Mouse (Mus musculus): ENCODE results near the gene 2010111I01Rik. TPM values are rescaled to one million over a fixed set of nuclear protein-coding genes. Genes with fewer than 3 reads are reported as not detected.

The 2010111I01Rik gene
- polyA plus RNA-seq, 1 experiment = 144 TPM

- TF ChIP-seq POLR2AphosphoS2 (IDR thresholded peaks at IDR 0.05; ENCODE audit: insufficient read length, low read depth) (no peak), MAX (IDR thresholded peaks at IDR 0.05; ENCODE audit: low read depth) (no peak), MYOD1 (IDR thresholded peaks at IDR 0.05; ENCODE audit: control insufficient read depth in 1 of 3, insufficient read length in 2 of 3, low read depth in 2 of 3) (no peak), TCF3 (IDR thresholded peaks at IDR 0.05; ENCODE audit: insufficient read length, low read depth) (no peak), REST (IDR thresholded peaks at IDR 0.05; ENCODE audit: insufficient read depth, insufficient read length) (no peak), USF1 (IDR thresholded peaks at IDR 0.05; ENCODE audit: low read depth) (no peak), SRF (IDR thresholded peaks at IDR 0.05; ENCODE audit: control insufficient read depth, insufficient read length, low read depth) (no peak), E2F4 (IDR thresholded peaks at IDR 0.05; ENCODE audit: insufficient read depth) (no peak), MYOG (IDR thresholded peaks at IDR 0.05; ENCODE audit: control insufficient read depth in 1 of 3, insufficient read depth in 1 of 3, insufficient read length in 2 of 3, low read depth in 2 of 3) (no peak), POLR2A (IDR thresholded peaks at IDR 0.05; ENCODE audit: insufficient read length, low read depth) (no peak), CEBPB (IDR thresholded peaks at IDR 0.05; ENCODE audit: insufficient read depth, poor library complexity, severe bottlenecking) (no peak), TCF12 (IDR thresholded peaks at IDR 0.05; ENCODE audit: insufficient read depth, poor library complexity, severe bottlenecking) (no peak)
- H3K4me3 ChIP-seq = no peak overlapping the region
- H3K79me2 ChIP-seq (ENCODE audit: control insufficient read depth, insufficient read depth) = no peaks in the 10 kb centered on the region
- H3K4me2 ChIP-seq (ENCODE audit: low read depth) = no peak overlapping the region
- no peaks in the 10 kb centered on the region for H3K27me3 ChIP-seq (ENCODE audit: control insufficient read depth, insufficient read depth, insufficient read length)
- no peak overlapping the region for H3ac ChIP-seq (ENCODE audit: control insufficient read depth, insufficient read length)
- H3K36me3 ChIP-seq (ENCODE audit: control insufficient read depth, insufficient read depth) = no peaks in the 10 kb centered on the region
Measured at GRCm38 (mm10) chr13:63326015-63326414, 361.3 kb downstream of the 2010111I01Rik start.

- Histone ChIP-seq H3K27me3 (ENCODE audit: control insufficient read depth, insufficient read depth, insufficient read length) (no peaks in the 10 kb centered on the region), H3K79me2 (ENCODE audit: control insufficient read depth, insufficient read depth) (no peaks in the 10 kb centered on the region), H3K4me2 (ENCODE audit: low read depth) (no peak overlapping the region), H3K36me3 (ENCODE audit: control insufficient read depth, insufficient read depth) (no peaks in the 10 kb centered on the region), H3K4me3 (no peak overlapping the region), H3ac (ENCODE audit: control insufficient read depth, insufficient read length) (no peak overlapping the region)
- TF ChIP-seq TCF3 (IDR thresholded peaks at IDR 0.05; ENCODE audit: insufficient read length, low read depth) = no peak
- TF ChIP-seq E2F4 (IDR thresholded peaks at IDR 0.05; ENCODE audit: insufficient read depth) = no peak
- TF ChIP-seq POLR2AphosphoS2 (IDR thresholded peaks at IDR 0.05; ENCODE audit: insufficient read length, low read depth) = no peak
- TF ChIP-seq MYOD1 (IDR thresholded peaks at IDR 0.05; ENCODE audit: control insufficient read depth in 1 of 3, insufficient read length in 2 of 3, low read depth in 2 of 3) = no peak
- TF ChIP-seq MYOG (IDR thresholded peaks at IDR 0.05; ENCODE audit: control insufficient read depth in 1 of 3, insufficient read depth in 1 of 3, insufficient read length in 2 of 3, low read depth in 2 of 3) = no peak
- TF ChIP-seq CEBPB (IDR thresholded peaks at IDR 0.05; ENCODE audit: insufficient read depth, poor library complexity, severe bottlenecking) = no peak
- TF ChIP-seq SRF (IDR thresholded peaks at IDR 0.05; ENCODE audit: control insufficient read depth, insufficient read length, low read depth) = no peak
- TF ChIP-seq TCF12 (IDR thresholded peaks at IDR 0.05; ENCODE audit: insufficient read depth, poor library complexity, severe bottlenecking) = no peak
- TF ChIP-seq USF1 (IDR thresholded peaks at IDR 0.05; ENCODE audit: low read depth) = no peak
- TF ChIP-seq REST (IDR thresholded peaks at IDR 0.05; ENCODE audit: insufficient read depth, insufficient read length) = no peak
Measured at GRCm38 (mm10) chr13:63330236-63330860, 365.7 kb downstream of the 2010111I01Rik start.

GRCm38 (mm10) chr13:63331379-63331778 is 366.7 kb downstream of the 2010111I01Rik start:
- TF ChIP-seq MYOD1 (IDR thresholded peaks at IDR 0.05; ENCODE audit: control insufficient read depth in 1 of 3, insufficient read length in 2 of 3, low read depth in 2 of 3) (no peak), POLR2AphosphoS2 (IDR thresholded peaks at IDR 0.05; ENCODE audit: insufficient read length, low read depth) (no peak), TCF3 (IDR thresholded peaks at IDR 0.05; ENCODE audit: insufficient read length, low read depth) (no peak), REST (IDR thresholded peaks at IDR 0.05; ENCODE audit: insufficient read depth, insufficient read length) (no peak), MYOG (IDR thresholded peaks at IDR 0.05; ENCODE audit: control insufficient read depth in 1 of 3, insufficient read depth in 1 of 3, insufficient read length in 2 of 3, low read depth in 2 of 3) (no peak), POLR2A (IDR thresholded peaks at IDR 0.05; ENCODE audit: insufficient read length, low read depth) (no peak), CEBPB (IDR thresholded peaks at IDR 0.05; ENCODE audit: insufficient read depth, poor library complexity, severe bottlenecking) (no peak), E2F4 (IDR thresholded peaks at IDR 0.05; ENCODE audit: insufficient read depth) (no peak), SRF (IDR thresholded peaks at IDR 0.05; ENCODE audit: control insufficient read depth, insufficient read length, low read depth) (no peak), TCF12 (IDR thresholded peaks at IDR 0.05; ENCODE audit: insufficient read depth, poor library complexity, severe bottlenecking) (no peak), MAX (IDR thresholded peaks at IDR 0.05; ENCODE audit: low read depth) (no peak), USF1 (IDR thresholded peaks at IDR 0.05; ENCODE audit: low read depth) (no peak)
- H3K4me2 ChIP-seq (ENCODE audit: low read depth) = no peak overlapping the region
- H3K36me3 ChIP-seq (ENCODE audit: control insufficient read depth, insufficient read depth) = no peaks in the 10 kb centered on the region
- H3K4me3 ChIP-seq = no peak overlapping the region
- H3ac ChIP-seq (ENCODE audit: control insufficient read depth, insufficient read length) = no peak overlapping the region
- H3K79me2 ChIP-seq (ENCODE audit: control insufficient read depth, insufficient read depth) = no peaks in the 10 kb centered on the region
- no peaks in the 10 kb centered on the region for H3K27me3 ChIP-seq (ENCODE audit: control insufficient read depth, insufficient read depth, insufficient read length)

GRCm38 (mm10) chr13:63332576-63333300 is 368.0 kb downstream of the 2010111I01Rik start:
- no peak overlapping the region for H3K4me3 ChIP-seq
- no peaks in the 10 kb centered on the region for H3K79me2 ChIP-seq (ENCODE audit: control insufficient read depth, insufficient read depth)
- H3K4me2 ChIP-seq (ENCODE audit: low read depth) = no peak overlapping the region
- no peak overlapping the region for H3ac ChIP-seq (ENCODE audit: control insufficient read depth, insufficient read length)
- H3K27me3 ChIP-seq (ENCODE audit: control insufficient read depth, insufficient read depth, insufficient read length) = no peaks in the 10 kb centered on the region
- TF ChIP-seq SRF (IDR thresholded peaks at IDR 0.05; ENCODE audit: control insufficient read depth, insufficient read length, low read depth) (no peak), MYOD1 (IDR thresholded peaks at IDR 0.05; ENCODE audit: control insufficient read depth in 1 of 3, insufficient read length in 2 of 3, low read depth in 2 of 3) (no peak), REST (IDR thresholded peaks at IDR 0.05; ENCODE audit: insufficient read depth, insufficient read length) (no peak), CEBPB (IDR thresholded peaks at IDR 0.05; ENCODE audit: insufficient read depth, poor library complexity, severe bottlenecking) (no peak)
- no peaks in the 10 kb centered on the region for H3K36me3 ChIP-seq (ENCODE audit: control insufficient read depth, insufficient read depth)
